Mouse (Mus musculus) layer of hippocampus, postnatal 36 days (tissue): ENCODE measurements at regions not wholly inside any gene's neighbourhood (a gene's known extent, or its start where the extent isn't known, plus 50 kb on each side); places are given as distances from the start of the nearest gene placed in this dataset.
"Not testable (repeated sequence)": the region's sequence is repeated elsewhere in the genome, so short reads cannot be mapped to it uniquely, and the experiment has no call there.

ENCODE experiments used
- DNase-seq, 2 experiments: peaks; one replicate each; pipeline ENCODE4 v3.0.0; 2022

DNA sequence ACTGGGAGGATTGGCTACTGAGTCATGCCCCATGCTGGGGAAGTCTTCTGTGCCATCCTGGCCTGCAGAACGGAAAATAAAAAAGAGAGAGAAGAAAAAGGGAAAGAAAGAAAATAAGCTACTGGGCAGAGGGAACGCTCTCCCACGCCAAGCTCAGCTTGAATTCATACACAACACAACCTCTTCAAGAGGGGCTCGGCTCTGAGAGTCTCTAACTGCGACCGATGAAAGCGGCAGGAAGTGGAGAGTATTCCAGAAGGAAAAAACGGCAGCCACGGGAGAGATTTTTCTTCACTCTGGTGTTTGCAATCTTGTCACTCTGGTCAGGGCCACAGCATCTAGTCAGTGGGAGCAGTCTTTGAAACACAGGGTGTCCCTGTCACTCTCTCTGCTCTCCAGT is 358.6 kb downstream of the Sox9 start:
- DNase-seq: no peak

DNA sequence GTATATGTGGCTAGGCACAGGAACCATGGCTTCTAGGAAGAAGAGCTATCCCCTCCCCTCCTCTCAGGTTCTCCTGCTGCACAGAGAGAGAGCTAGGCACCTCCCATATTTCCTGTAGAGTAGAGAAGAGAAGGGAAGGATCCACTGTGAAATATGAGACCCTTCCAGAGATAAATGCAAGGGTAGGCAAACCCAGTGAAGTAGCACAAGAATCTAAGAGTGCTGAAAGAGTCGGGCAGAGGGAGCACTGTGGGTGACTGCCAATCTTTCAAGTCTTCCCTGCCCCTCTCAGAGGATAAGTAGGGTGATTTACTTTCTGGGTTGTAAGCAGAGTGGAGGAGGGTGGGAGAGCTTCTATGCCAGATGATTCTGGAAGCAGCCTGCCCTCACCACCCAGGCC is 360.8 kb downstream of the Sox9 start:
- no peak for DNase-seq

DNA sequence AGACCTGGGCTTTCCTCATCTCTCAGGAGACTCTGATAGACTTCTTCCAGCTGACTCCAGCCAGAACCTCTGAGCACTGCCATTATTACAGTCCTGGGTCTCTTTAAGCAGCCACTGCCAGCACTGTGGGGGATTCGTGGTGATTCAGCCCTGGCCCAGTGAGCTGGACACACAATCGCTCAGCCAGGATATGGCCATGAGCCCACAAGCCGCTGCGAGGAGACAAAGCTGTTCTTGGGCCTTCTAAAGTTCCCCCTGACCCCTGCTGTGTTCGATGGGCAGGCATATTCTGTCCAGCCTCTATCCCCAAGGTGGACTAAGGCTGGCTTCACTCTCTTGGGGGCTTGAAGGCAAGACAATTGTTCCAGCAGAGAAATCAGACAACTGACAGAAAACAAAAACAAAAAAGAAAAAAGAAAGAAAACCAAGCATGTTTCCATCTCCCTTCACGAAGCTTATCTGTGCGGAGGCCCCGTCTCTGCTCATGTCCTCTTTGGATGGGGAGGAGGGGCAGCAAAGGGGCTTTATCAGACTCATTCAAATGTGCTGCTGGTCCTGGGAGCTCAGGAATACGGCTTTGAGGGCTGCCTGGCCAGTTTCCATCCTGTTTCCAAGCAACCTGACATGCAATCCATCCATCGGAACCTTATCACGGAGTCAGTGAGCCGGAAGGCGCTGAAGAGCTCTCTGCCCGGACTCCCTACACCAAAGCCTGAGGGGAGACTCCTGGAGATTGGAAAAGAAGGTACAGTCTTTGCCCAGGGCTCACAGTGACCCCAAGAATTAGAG is 362.0 kb downstream of the Sox9 start:
- DNase-seq: peak; percentile 49 to 66

DNA sequence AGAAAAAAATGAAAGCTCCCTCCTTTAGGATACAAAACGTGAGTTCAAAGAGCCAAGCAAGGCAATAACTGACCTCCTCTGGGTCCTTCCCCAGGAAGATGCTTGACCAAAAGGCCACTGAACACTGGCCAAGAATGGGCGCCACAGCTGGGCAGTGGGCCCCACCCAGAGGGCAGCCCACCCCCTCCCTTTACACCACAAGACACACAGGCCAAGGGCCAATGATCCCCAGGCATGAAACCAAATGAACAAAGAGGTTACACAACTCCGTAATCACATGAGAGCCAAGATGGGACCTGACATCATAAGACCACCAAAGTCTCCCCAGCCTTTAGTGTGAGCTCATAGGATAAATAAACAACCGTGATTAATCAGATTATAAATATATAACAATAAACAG is 363.7 kb downstream of the Sox9 start:
- no peak for DNase-seq

DNA sequence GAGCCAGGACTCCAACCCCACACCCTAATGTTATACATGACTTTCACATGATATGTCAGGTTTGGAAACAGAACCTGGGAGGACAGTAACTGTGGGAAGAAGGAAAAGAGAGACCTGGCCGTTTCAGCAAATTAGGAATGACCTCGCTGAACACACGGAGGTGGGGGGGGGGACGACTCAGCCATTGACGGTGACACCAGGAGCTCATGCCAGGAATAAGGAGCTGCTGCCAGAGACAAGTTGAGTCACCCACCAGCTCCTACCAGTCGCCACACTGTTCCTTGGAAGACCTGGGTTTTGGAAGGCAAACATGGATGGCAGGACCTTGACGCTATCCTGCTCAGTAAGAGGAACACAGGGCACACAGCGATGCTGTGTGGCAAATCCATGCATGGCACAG is 364.7 kb downstream of the Sox9 start:
- no peak for DNase-seq

DNA sequence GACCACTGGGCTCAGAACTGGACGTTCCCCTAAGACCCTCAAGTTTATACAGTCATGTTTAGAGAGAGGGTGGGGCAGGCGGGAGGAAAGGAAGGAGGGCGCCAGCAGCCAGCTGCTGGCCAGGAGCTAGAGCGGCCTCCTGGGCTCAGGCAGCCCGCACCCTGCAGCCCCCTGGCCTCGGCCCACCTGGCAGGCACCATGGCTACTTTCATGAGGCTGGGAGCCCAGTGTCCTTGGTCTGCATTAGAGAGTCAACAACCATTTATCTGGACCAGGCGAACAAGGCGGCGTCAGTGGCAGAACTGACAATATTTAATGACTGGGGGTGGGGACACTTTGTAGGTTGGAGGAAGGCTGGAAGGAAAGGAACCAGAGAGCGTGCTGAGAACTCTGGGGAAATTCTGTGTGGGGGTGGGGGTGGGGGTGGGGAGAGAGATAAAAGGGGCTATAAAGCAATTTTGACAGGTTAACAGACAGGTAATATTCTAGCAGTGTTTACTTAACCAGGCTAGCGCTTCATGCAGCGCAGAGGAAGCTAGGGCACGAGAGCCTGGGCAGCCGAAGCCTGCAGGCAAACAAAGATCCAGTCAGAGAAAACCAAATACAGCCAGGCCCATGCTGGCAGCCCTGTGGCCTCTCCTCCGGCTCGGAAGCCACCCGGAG is 365.6 kb downstream of the Sox9 start:
- DNase-seq: no peak

DNA sequence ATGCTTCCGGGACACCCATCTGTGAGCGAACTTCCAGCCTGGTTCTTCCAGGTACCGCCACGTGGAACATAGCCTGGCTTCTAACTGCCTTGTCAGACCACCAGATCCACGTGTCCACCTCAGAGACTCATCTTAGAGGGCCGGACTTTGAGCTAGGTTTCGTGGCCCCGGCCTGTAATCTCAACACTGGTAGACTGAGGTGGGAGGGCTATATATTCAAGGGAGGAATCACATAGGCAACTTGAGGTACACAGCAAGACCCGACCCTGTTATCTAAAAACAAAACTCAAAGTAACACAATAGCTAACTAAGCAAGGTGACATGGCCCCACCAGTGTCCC is 366.1 kb downstream of the Sox9 start:
- DNase-seq: no peak

DNA sequence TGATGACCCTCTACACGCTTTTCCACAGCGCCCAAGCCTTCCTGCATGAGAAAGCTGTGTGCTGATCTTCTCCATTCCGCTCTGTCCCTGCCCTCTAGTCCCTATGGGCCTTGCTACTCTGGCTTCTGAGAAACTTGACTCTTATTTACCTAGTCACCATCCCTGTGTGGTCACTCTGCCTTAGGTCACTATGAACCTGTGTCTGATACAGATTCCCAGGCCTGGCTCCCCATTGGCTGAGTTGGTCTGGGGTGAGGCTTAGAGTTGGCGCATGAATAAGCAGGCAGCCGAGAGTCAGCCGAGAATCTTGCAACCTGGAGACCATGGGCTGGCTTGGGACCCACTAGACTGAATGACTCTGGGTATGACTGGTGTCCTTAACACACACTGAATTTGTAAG is 373.5 kb downstream of the Sox9 start:
- DNase-seq: no peak

DNA sequence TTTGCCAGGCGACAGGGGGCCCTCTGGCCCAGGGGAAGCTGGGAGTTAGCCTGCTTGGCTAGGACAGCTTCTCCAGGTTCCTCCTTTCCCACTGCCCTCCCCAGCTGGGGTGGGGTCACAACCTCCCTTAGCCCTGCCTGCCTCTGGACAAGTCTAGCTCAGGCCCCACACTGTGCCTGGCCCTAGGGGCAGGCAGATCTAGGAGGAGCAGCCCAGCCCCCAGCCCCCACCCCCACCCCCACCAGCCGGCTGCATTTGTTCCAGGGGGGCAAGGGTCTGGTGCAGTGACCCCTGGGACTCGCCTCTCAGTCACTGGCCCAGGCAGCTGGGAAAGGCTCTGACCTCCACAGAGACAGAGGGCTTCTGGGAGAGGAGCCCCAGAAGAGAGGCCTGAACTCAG is 381.9 kb downstream of the Sox9 start:
- no peak for DNase-seq

DNA sequence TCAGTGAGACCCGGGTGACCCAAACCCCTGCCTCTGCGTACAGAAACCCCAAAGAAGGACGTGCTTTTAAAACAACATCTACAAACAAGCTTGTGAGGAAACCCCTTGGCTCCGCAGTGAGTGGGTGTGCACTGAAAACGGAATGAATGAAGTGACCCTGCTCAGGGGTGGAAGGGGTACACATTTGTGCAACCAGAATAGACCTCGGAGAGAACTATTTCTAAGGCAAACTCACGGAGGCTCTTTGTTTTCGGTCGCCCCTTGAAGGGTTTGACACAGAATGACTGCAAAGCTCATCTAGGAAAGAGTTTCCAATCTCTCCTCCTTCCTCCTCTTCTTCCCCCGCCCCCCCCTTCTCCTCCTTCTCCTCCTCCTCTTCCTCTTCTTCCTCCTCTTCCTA is 382.5 kb downstream of the Sox9 start:
- no peak for DNase-seq

DNA sequence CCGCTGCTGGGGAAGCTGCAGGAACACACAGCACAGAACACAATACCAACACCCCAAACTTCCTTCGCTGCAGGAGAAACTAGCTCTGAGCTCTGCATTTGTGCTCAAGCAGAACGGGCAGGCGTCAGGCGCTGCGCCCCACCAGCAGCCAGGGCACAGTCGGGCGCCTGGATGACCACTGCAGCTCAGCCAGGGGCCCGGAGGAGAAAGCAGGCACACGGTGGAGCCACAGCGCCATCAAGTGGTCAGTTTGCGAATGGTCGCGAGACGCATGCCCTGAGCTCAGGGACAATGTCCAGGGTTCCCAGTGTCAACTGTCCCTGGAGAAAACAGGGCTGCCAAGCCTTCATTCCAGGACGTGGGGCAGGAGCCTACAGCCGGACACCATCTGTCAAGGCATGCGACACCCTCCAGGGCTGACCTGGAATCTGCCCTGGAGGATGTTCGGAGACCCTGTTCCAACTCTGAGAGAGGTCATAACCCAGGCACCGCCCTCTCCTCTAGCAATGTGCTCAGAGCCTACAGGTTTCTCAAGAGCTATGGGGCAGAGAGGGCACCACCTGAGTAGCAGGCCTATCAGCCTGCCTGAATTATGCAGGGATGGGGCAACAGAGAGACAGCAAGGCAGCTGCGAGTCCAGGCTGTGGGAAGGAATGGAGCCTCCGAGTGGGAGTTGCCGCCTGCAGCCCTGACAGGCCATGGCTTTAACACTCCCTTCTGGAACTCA is 383.2 kb downstream of the Sox9 start:
- DNase-seq: peak; percentile 71 to 80

DNA sequence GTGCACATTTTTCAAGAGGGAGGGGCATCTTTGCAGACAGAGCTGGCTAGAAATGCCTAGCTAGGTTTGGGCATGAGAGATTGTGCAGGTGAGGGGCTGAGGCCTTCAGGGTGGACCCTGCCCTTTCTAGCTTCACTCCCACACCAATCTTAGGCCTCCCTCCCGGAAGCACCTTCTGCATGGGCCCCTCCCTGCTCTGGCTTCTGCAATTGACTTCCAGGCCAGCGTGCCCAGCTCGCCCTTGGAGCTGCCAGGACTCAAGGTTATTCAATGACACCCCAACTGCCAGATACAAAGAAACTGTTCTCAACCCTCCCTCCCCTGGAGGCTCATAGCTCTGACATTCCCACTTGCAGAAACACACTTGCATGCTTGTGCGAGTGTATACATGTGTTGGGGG is 384.5 kb downstream of the Sox9 start:
- no peak for DNase-seq

DNA sequence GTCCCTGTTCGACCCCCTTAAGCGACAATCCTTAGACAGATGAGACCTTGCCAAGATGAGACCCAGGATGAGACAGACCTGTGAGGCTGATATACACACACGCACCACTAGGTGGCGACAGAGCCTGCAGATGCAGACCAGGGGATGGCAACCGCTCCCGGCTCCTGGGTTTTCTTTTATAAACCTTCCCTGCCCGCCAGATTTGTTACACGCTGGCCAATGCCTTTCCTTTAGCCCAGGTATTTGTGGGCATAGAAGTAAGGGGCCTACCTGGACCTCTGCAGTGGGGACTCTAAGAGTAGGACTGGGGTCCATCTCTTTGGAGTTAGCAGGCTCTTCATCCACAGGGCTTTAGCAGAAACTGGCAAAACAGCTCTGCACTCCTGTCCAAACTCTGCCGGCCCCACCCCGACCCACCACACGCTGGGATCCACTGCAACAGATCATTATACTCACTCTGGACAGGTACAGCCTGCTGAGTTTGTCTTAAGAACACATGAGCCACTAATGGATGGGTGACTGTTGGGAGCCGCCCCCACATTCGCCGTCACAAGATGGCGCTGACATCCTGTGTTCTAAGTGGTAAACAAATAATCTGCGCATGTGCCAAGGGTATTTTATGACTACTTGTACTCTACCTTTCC is 390.6 kb downstream of the Sox9 start:
- DNase-seq: peak; percentile 57 to 63

DNA sequence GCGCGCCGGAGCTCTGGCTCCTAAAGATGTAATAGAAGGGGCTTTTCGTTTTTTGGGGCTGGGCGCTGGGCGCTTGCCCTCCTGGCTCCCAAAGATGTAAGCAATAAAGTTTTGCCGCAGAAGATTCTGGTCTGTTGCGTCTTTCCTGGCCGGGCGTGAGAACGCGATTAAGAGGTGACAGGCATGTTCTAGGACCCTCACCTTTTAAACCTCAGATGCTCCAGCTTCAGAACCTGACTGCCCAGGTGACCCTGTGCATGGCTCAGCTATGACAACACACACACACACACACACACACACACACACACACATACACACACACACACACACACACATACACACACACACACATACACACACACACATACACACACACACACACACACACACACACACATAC is 391.3 kb downstream of the Sox9 start:
- not testable (repeated sequence) for DNase-seq

DNA sequence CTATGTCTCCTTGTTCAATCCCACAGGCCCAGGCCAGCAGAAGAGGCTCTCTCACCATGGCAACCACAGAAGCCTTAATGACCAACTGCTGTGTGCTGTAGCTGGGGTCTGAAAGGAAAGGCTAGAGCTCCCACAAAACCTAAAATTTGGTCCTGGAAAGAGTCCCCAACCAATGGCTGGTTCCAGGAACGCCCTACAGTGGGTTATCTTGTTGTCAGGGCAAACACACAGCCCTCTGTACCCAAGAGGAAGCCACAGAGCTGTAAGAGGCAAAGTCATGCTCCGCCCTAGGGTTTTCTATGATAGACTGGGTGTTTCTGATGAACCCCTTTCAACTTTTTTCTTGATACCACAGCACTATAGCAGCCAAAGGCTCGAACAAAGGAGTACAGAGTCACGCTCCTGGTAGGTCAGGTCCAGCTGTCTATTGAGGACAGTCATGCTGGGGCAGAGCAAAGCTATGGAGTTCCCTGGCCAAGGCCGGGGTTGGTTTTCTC is 392.0 kb downstream of the Sox9 start:
- no peak for DNase-seq

DNA sequence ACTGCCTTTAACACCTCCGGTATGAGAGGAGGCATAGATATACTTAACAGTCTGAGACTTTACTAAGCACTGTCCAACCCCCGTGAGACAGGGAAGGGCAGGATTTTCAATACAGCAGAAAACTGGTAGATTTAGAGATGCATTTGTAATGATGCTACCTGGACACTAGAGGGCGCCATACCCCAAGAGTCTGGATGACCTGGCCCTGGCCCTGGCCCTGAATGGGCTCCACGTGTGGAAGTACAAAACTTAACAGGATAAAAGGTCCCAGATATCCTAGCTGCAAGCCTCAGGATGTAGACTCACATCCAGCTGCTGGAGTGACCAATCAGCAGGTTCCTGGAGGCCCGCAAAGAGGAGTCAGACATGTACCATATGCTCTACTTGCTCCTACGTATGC is 393.3 kb downstream of the Sox9 start:
- DNase-seq: no peak

DNA sequence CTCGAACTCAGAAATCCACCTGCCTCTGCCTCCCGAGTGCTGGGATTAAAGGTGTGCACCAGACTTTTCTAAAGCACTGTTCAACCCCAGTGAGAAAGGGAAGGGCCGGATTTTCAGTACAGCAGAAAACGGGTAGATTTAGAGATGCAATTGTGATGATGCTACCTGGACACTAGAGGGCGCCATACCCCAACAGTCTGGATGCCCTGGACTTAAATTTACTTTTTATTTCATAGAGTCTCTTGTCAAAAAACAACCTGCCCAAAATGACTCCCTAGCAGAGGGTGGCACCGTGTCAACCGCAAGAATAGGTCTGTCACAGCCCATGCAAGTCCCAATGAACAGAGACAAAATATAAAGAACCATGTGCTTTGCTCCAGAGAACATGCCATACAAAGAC is 394.2 kb downstream of the Sox9 start:
- DNase-seq: no peak

DNA sequence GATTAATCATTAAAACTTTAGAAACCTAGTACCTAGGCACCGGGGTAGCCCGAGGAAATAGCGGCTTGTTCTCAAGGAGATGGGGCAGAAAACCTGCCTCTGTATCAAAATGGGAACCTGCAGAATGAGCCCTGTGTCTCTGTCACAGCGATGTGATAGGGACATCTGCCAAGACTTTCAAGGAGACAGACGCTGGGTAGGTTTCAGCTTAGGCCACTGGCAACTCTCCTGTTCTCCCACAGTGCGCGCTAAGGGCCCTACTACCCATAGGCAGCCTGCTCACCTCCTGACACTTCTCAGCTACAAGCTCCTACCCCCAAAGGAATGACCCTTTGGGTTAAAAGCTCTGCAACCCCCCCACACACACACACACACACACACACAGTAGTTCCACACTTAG is 396.4 kb downstream of the Sox9 start:
- DNase-seq: no peak

DNA sequence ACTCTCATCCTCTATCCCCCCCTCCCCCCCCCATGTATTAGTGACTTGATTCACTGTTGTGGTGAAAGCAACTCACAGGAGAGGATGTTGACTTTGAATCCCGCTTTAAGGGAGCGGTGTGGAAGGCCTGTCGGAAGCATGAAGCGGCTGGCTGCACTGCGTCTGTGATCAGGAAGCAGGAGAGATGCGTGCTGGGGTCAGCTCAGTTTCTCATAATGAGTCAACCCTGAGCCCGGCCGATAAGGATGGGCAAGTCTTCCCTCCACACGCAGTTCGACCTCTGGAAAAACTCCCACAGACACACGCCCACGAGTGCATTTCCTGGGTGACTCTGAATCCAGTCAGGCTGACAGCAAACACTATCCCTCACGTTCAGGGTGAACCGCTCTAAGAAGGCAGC is 398.0 kb downstream of the Sox9 start:
- DNase-seq: no peak

DNA sequence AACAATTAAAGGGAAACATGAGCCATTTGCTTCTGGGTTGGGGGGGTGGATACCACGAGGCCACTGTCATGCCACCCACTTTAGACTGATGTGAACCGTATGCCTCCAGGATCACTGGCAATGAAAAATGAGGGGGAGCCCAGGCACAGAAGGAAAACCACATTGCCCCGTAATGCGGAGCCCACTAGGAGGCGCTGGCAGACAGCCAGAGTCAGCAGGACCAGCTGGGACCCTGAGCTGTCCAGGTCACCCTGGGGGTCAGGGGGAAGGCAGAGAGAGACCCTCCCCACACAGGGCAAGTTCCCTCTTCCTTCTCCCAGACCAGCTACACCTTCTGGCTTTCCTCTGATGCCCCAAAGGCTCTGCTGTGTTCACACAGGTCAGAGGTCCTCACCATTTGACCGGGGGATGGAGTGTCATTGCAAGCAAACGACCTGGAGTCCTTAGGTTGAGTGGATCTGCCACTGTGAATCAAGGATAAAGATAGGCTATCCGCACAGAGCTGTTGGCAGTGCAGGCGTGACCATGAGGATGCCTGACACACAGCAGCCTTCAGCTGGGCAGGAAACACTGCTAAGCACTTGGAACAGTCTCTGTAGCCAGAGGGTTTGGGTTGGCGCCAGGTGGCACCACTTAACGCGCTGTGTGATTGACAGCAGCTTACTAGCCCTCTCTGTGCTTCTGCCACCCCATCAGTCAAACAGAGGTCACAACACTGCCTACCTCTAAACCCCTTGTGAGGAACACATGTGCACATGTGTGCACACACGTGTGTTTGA is 400.2 kb downstream of the Sox9 start:
- no peak for DNase-seq

DNA sequence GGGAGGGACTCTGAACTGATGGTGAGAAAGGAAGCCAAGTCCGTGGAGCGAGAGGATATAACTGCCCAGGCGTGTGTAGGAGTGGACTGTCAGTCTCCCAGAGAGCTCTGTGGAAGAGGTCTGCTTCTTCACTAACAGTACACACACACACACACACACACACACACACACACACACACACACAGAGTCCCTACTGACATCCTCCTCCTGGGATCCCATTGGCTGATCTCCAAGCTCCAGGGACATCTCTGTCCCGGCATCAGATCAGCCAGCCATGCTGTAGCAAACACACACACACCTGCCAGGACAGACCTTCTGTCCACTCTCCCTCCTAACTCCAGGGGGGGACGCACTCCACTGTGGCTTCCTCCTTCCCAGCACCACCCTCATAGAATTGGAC is 401.5 kb downstream of the Sox9 start:
- DNase-seq: no peak

DNA sequence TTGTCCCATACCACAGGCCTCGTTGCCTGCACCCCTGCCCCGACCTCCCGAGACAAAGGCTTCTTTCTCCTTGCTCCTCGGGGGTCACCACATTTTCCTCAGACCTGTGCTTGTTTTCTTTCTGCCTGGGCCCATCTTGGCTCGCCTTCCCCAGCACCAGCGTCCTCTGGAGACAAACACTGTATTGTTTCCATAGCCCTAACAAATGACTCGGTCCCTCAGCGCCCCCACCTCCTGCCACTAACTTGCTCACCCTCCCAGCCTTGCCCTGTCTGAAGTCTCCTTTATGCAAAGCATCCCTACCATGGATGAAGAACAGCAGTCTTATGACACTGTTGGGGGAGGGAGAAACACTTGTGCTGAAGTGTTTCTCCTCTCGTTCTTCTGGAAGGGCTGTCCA is 402.1 kb downstream of the Sox9 start:
- DNase-seq: no peak
